19 mouse cellular contexts compared by ENCODE assay signal in genomic region chr2:69400866-69401604, GRCm38 (mm10). TPM values are rescaled to one million over a fixed set of nuclear protein-coding genes. Genes with fewer than 3 reads are reported as not detected.
DNase-seq lines count a peak whose midpoint lies in the region; ATAC-seq and TF ChIP-seq lines count a peak whose summit lies in the region.
"Had no signal": no experiment of that assay in that cellular context is flagged by ENCODE, and none has a peak within 500 bp of the region (broad histone marks: within the 10 kb centered on the region; RNA-seq: fewer than 3 reads in every experiment).

No protein-coding gene starts in this region.

- H3K4me3 ChIP-seq in lung, embryonic 14.5 days (ENCODE audit: low read depth, low read length) = no peak overlapping the region
- H3K4me3 ChIP-seq in lung, adult 2 months (replicated peaks; ENCODE audit: extremely low read depth, low read depth, low read length) = no peak overlapping the region
- no peak overlapping the region for H3K4me3 ChIP-seq in limb, embryonic 15.5 days
- H3K4me3 ChIP-seq: forebrain, embryonic 15.5 days; heart, adult 2 months had no signal

- no peak for TF ChIP-seq POLR2A in lung, adult 2 months (IDR thresholded peaks at IDR 0.05; ENCODE audit: borderline replicate concordance, extremely low read depth, low read depth, low read length)

- intact Hi-C loops in left cerebral cortex, postnatal 4 days (cut with DNase I) = no loop called here

- peak; percentile 72 for ATAC-seq in frontal cortex, adult (ENCODE audit: low TSS enrichment)
- ATAC-seq in lung, embryonic 14.5 days (ENCODE audit: insufficient read depth) = no peak
- ATAC-seq in limb, embryonic 15.5 days (ENCODE audit: insufficient number of reproducible peaks, low FRiP score, low TSS enrichment, low read depth) = 0 out of 2 replicates have a peak, but pooled peaks have one; percentile 48
- ATAC-seq: forebrain, embryonic 15.5 days had no signal

- no peaks in the 10 kb centered on the region for H3K27me3 ChIP-seq in lung, embryonic 14.5 days (ENCODE audit: insufficient read depth, low read length)
- H3K27me3 ChIP-seq in limb, embryonic 15.5 days = no peaks in the 10 kb centered on the region
- H3K27me3 ChIP-seq: forebrain, embryonic 15.5 days had no signal

- no peaks in the 10 kb centered on the region for H3K4me1 ChIP-seq in lung, embryonic 14.5 days (ENCODE audit: insufficient read depth)
- H3K4me1 ChIP-seq in lung, adult 2 months (ENCODE audit: control insufficient read depth, insufficient read depth, low read length) = no peaks in the 10 kb centered on the region
- peaks cover 17% of the 10 kb centered on the region; the same call in 1 of the 2 replicates for H3K4me1 ChIP-seq in limb, embryonic 15.5 days
- H3K4me1 ChIP-seq: forebrain, embryonic 15.5 days had no signal

- DNase-seq in frontal cortex, postnatal 25 days (ENCODE audit: low spot score in 2 of 2) = no peak
- peak; percentile 44 for DNase-seq in lung, embryonic 14.5 days
- no peak for DNase-seq in lung, adult 2 months
- peak; percentile 93 for DNase-seq in NIH3T3 (ENCODE audit: low read depth)
- DNase-seq in spleen, adult 18-20 months = no peak
- no peak for DNase-seq in left cerebral cortex, postnatal 4 days
- DNase-seq: cerebellum, adult 9-11 months; heart, adult 2 months; heart, postnatal 4 days; liver; lung, postnatal 36 days; right cerebral cortex, postnatal 4 days had no signal

- no peak for TF ChIP-seq CTCF in lung, embryonic 14.5 days (IDR thresholded peaks at IDR 0.05; ENCODE audit: low read depth)
- TF ChIP-seq CTCF in lung, adult 2 months (IDR thresholded peaks at IDR 0.05; ENCODE audit: insufficient read depth, low read length) = no peak

- H3K9ac ChIP-seq in lung, embryonic 14.5 days = no peak overlapping the region
- H3K9ac ChIP-seq in limb, embryonic 15.5 days = no peak overlapping the region
- H3K9ac ChIP-seq: forebrain, embryonic 15.5 days had no signal

- no peaks in the 10 kb centered on the region for H3K9me3 ChIP-seq in lung, embryonic 14.5 days (ENCODE audit: low read depth, low read length)
- no peaks in the 10 kb centered on the region for H3K9me3 ChIP-seq in limb, embryonic 15.5 days
- H3K9me3 ChIP-seq: forebrain, embryonic 15.5 days had no signal

- no peaks in the 10 kb centered on the region for H3K36me3 ChIP-seq in lung, embryonic 14.5 days (ENCODE audit: insufficient read depth)
- no peaks in the 10 kb centered on the region for H3K36me3 ChIP-seq in limb, embryonic 15.5 days
- H3K36me3 ChIP-seq: forebrain, embryonic 15.5 days had no signal

- no peak overlapping the region for H3K4me2 ChIP-seq in lung, embryonic 14.5 days
- H3K4me2 ChIP-seq in limb, embryonic 15.5 days = no peak overlapping the region
- H3K4me2 ChIP-seq: forebrain, embryonic 15.5 days had no signal

- no peak overlapping the region for H3K27ac ChIP-seq in lung, embryonic 14.5 days (ENCODE audit: low read depth)
- H3K27ac ChIP-seq in limb, embryonic 15.5 days = peak overlapping the region; percentile 33
- H3K27ac ChIP-seq: forebrain, embryonic 15.5 days; heart, adult 2 months had no signal

- WGBS in lung, embryonic 14.5 days = 62% methylated on average over 7 of the region's 7 CpGs
- WGBS in lung, adult 2 months = 53% methylated on average over 7 of the region's 7 CpGs
- 25% methylated on average over 7 of the region's 7 CpGs for WGBS in limb, embryonic 15.5 days

RNA-seq across cellular contexts. Expression of gene Dhrs9, which starts 20.8 kb away (rescaled TPM):
- polyA plus RNA-seq in lung, embryonic 14.5 days (2014; fragmentation: Nextera tagmentation; extraction: Ambion mirVana) = not detected in 2 replicates
- 0.29 and 1.9 TPM in 2 replicates for polyA plus RNA-seq in lung, adult 2 months (2012; rRNA removed)
- polyA plus RNA-seq in limb, embryonic 15.5 days (2015; fragmentation: Nextera tagmentation; extraction: Ambion mirVana) = 0.11 and 0.15 TPM in 2 replicates
- not detected for total RNA-seq in left cerebral cortex, postnatal 4 days (2021)
- total RNA-seq: layer of hippocampus, postnatal 10 days had no signal
- polyA plus RNA-seq: embryonic facial prominence, embryonic 11.5 days; forebrain, embryonic 15.5 days; intestine, embryonic 14.5 days; testis, adult 2 months had no signal

RNA-seq across cellular contexts. Expression of gene Abcb11, which starts 58.6 kb away (rescaled TPM):
- 0.22 TPM in 1 of 2 replicates, not detected in the other for polyA plus RNA-seq in lung, embryonic 14.5 days (2014; fragmentation: Nextera tagmentation; extraction: Ambion mirVana)
- 0.24 TPM in 1 of 2 replicates, not detected in the other for polyA plus RNA-seq in lung, adult 2 months (2012; rRNA removed)
- polyA plus RNA-seq in limb, embryonic 15.5 days (2015; fragmentation: Nextera tagmentation; extraction: Ambion mirVana) = not detected in 2 replicates
- total RNA-seq in left cerebral cortex, postnatal 4 days (2021) = under 1 TPM in 1 of 2 experiments, not detected in 1; 0.12 TPM
- total RNA-seq: heart, adult 2 months; heart, postnatal 4 days had no signal
- polyA plus RNA-seq: embryonic facial prominence, embryonic 11.5 days; forebrain, embryonic 15.5 days; heart, adult 2 months; intestine, embryonic 14.5 days had no signal

Comparison
In these comparisons a context has a peak if more than half of its experiments do, and no peak if none do; other contexts are left out.
1. DNase-seq: peak in lung, embryonic 14.5 days (single experiment) and NIH3T3 (single experiment); none in frontal cortex, postnatal 25 days (0 of 2), lung, adult 2 months (single experiment), spleen, adult 18-20 months (0 of 2) and left cerebral cortex, postnatal 4 days (single experiment).